Mouse (Mus musculus) kidney, postnatal 10 days (tissue): ENCODE measurements around the gene Tbxa2r.

Source experiments
- DNase-seq: peaks from one replicate; pipeline ENCODE4 v3.0.0; 2021; ENCODE audit warnings: mixed read lengths

Gene Tbxa2r

GRCm38 (mm10) chr10:81322444-81322843, 6.1 kb upstream of the Tbxa2r start:
- DNase-seq: no peak

DNA sequence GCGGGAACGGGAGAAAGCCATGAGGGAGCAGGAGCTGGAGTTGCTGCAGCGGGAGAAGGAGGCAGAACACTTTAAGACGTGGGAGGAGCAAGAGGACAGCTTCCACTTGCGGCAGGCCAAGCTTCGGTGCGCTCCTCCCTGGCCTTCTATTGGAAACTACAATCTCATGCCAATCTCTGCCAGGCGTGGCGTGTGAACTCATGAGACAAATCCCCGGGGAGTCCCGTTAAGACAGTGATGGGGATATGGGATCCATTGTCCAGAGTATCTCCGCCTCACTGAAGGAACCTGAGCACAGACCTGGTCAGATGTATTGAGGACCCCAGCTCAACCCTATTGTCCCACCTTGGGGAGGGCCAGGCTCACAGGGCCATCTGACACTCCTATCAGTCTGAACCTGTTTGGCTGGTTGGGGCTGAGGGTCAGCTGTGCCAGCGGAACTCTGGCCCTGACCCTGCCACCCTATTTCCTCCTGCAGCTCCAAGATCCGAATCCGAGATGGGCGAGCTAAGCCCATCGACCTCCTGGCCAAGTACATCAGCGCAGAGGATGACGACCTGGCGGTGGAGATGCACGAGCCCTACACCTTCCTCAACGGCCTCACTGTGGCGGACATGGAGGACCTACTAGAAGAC, 5.3 kb upstream of the Tbxa2r start:
- no peak for DNase-seq

GRCm38 (mm10) chr10:81323791-81324530, 4.6 kb upstream of the Tbxa2r start:
- DNase-seq: no peak

DNA sequence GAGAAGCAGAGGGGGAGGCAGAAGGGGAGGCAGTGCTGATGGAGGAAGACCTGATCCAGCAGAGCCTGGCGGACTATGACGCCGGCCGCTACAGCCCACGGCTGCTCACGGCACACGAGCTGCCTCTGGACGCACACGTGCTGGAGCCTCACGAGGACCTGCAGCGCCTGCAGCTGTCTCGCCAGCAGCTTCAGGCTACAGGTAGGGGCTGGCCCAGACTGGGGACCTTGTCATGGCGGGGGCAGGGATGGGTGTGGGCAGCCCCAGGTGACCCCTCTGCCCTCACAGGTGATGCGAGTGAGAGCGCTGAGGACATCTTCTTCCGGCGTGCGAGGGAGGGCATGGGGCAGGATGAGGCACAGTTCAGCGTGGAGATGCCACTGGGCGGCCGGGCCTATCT, 3.4 kb upstream of the Tbxa2r start:
- DNase-seq: no peak

DNA sequence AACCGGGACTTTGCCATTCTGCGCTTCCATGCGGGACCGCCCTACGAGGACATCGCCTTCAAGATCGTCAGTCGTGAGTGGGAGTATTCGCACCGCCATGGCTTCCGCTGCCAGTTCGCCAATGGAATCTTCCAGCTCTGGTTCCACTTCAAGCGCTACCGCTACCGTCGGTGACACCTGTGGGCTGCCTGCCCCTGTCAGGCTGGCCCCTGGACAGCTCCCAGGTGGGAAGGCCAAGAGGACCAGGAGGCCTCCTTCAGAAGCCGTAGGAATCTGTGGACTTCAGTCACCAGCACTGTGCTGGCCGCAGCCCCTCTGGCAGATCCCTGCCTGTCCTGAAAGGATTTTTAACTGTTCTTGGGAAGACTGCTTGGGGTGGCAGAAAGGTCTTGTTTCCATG, 2.8 kb upstream of the Tbxa2r start:
- DNase-seq: no peak

GRCm38 (mm10) chr10:81326858-81327257, 1.7 kb upstream of the Tbxa2r start:
- peak; percentile 76 for DNase-seq

GRCm38 (mm10) chr10:81327959-81328358, 572 bp upstream of the Tbxa2r start:
- DNase-seq: peak; percentile 64

GRCm38 (mm10) chr10:81329194-81329975, 854 bp downstream of the Tbxa2r start:
- peak; percentile 78 for DNase-seq

GRCm38 (mm10) chr10:81330007-81330406, 1.5 kb downstream of the Tbxa2r start:
- peak; percentile 59 for DNase-seq

GRCm38 (mm10) chr10:81332277-81332676, 3.7 kb downstream of the Tbxa2r start:
- no peak for DNase-seq

- no peak for DNase-seq
Observed at GRCm38 (mm10) chr10:81334324-81334723, 5.8 kb downstream of the Tbxa2r start.

- DNase-seq: peak; percentile 65
Observed at GRCm38 (mm10) chr10:81335393-81336340, 7.1 kb downstream of the Tbxa2r start.

- no peak for DNase-seq
Observed at GRCm38 (mm10) chr10:81336558-81336957, 8.0 kb downstream of the Tbxa2r start.

DNA sequence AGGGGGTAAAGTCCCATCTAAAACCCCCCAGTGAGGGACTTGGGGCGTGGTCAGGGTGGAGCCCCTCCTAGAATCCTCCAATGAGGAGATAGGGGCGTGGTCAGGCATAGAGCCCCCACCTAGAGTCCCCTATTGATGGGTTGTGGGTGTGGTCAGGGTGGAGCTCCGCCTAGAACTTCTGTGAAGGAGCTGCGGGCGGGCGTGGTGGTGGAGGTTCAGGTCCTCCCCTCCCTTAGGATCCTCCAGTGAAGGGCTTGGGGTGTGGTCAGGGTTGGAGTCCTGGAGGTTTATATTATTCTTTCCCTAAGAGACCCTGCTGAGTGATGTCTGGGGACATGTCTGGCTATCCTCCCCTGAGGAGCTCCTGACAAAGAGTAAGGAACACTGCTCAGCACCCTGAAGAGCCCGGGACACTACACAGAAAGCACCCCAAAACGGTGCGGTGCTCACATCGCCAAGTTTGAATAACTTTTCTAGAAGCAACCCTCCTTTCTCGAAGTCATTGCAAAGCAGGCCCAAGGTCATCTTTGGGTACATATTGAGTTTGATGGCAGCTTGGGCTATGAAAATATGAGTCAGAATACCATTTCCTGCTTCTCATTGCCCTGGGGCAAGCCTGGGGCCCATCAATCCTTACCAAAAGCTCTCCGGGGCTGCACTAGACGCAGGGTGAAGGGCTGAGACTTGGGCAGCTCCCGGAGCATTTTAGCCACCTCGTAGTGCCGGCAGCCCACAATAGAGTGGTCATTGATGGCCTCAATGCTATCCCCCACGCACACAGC, 12.2 kb downstream of the Tbxa2r start:
- DNase-seq: no peak

DNA sequence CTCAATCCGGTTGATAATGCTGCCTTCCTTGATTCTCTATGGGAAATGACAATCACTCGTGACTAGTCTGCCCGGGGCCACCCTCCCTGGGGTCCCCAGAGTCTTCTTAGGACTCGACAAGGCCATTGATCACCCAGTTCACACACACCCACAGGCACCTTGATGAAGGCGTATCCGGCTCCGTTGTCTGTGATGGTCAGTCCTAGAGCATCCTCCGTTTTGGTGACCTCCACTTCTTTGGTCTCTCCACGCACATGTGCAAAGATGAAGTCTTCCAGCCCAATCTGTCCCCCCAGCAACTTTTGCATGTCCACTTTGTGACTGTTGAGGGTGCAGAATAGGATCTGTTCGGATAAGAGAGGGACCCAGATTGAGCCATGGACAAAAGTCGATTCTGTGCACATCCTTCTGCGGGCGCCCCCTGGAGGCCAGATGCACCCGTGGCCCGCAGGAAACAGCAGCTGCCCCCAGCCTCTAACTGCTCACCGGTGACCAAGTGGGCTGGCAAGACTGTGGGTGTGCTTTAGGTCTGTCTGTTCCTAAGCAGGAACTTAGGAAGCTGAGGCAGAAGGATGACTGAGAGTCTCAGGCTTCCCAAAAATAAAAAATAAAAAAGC, 12.9 kb downstream of the Tbxa2r start:
- peak; percentile 90 for DNase-seq

- peak; percentile 50 for DNase-seq
Observed at GRCm38 (mm10) chr10:81342686-81343505, 14.4 kb downstream of the Tbxa2r start, which contains the start of gene Gipc3. TSS of gene Gipc3 (minus strand) at chr10:81343266.

DNA sequence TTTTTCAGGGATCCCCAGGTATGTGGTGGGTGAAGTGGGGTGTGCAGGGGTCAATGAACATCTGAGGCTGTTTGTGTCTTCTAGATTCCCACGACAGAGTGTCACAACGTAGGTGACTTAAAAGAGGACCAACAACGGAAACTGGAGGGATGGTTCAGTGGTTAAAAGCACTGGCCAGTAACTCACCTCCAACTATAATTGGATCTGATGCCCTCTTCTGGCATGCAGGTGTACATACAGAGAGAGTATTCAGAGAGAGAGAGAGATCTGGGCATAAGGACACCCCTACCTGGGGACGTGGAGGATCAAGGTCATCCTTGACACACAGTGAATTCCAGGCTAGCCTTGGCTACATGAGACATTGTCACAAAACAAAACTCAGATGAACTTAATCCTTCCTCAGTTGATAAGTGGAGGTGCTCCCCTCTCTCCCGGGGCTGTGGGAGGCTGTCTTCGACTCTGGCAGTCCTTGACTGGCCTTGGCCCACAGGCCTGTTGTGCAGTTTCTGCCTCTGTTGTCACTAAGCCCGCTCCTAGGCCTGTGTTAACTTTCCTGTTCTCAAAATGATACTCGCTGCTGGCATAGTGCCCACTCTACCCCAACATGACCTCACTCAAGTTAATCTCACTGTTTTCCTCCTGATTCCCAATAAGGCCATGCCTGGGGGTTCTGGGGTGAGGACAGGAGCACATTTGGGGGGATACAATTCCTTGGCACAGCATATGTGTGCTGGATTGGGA, 16.1 kb downstream of the Tbxa2r start:
- DNase-seq: peak; percentile 56

DNA sequence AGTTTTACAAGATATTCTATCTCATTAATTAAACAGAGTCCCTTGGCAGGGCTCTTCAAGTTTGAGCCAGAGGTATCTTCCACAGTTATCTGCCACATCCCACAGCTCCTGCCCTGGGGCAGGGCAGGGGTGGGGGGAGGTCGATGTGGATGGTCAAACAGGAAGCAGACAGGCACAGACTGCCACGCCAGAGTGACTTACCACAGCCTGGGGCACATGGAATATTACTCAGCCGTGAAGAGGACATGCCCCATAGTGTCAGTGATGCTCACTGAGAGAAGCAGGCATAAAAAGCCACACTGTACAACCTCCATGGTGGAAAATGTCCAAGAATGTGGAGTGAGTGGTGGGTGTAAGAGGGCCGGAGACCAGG, 16.6 kb downstream of the Tbxa2r start:
- DNase-seq: no peak

GRCm38 (mm10) chr10:81346453-81347067, 18.0 kb downstream of the Tbxa2r start:
- DNase-seq: peak; percentile 88
